Mouse (Mus musculus) T-helper 2 cell (primary cell): ENCODE measurements at regions not wholly inside any gene's neighbourhood (a gene's known extent, or its start where the extent isn't known, plus 50 kb on each side); places are given as distances from the start of the nearest gene placed in this dataset.

Source experiments
- in situ Hi-C: fragments of 300-600 bp; cut with MboI, MseI; formaldehyde crosslinking; loops from one replicate; pipeline ENCODE4 v1.15.1; 2025; ENCODE audit warnings: high pct_unique_total_duplicates

GRCm38 (mm10) chr10:122515698-122516097 is 67.4 kb downstream of the Avpr1a start:
- in situ Hi-C loops, result no loop called here

DNA sequence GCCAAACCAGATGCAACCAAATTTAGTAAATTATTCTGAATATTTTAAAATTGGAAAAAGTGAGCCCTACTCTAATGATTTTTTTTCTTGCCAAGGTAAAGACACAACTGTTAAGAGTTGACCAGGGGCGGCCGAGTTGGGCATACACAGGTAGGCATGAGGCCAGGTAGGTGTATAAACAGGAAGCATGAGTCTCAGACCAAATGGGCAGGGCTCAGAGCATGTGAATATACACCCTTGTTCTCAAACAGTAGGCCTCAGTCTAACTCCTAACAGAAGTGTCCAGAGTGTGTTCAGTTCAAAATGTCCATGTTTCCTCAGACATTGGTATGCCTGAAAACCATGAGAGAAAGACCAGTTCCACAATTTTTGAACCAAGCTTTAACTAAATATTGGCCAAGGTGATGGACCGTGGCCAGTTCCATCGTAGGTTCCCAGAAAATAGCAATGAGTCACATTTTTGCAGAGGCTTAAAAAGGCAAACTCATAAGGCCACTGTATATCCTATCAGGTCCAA is 71.0 kb downstream of the Avpr1a start:
- in situ Hi-C loops, result no loop called here

DNA sequence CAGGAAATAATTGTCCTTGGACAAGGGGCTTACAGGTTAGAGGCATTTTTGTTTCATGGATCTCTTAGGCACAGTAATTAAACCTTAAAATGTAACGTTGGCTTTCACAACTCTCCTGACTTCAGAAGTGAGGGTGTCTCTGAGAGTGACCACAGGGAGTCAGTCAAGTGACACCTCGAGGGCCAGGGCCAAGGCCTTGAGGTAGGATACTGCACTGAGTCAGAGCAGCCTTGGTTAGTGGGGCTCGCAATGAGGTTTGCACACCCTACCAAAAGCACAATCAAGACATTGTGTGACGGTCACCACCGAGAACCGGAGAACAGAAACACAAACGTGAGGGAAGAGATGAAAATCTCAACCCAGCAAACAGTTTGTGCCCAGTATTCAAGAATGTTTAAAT is 71.7 kb downstream of the Avpr1a start:
- in situ Hi-C loops, result loop anchor here (10.0 kb wide), 1 partner anchor 415 kb away; no protein-coding TSS in a partner anchor

GRCm38 (mm10) chr10:122522631-122523030 is 74.3 kb downstream of the Avpr1a start:
- in situ Hi-C loops, result loop anchor here (10.0 kb wide), 1 partner anchor 418 kb away; no protein-coding TSS in a partner anchor

DNA sequence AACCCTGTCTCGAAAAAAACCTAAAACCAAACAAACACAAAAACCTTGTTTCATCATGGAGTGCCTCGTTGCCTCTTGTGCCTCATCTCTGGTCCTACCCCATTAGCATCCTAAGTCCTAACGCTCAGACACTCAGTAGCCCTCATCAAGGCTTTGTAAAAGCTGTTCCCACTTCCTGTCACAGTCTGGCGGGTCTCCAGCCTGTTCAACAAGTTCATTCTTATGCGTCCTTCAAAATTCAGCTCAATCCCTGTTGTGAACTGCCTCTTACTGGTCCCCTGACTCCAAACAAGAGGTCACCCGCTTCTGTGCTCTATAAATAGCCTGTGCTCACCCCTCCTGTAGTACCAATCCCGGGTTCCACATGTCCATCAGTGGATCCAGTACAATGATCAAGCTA is 77.1 kb downstream of the Avpr1a start:
- in situ Hi-C loops, result loop anchor here (10.0 kb wide), 1 partner anchor 421 kb away; no protein-coding TSS in a partner anchor

DNA sequence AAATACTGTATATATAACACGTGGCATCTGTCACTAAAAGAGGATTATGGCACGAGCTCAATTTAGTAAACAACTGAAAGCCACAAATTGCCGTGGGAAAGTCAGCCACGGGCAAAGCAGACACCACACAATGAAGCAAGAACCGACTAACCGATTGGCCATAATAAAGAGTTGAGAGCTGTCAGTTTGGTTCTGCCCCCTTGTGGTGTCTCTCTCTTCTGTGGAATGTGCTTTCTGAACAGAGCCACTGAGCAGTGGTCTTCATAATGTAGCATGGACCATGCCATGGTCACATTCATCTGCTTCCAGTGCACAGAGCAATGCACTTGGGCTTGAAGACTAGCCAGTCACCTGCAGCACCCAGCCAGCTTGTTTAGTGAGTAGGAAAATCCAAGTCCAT is 77.5 kb downstream of the Avpr1a start:
- in situ Hi-C loops, result loop anchor here (10.0 kb wide), 1 partner anchor 421 kb away; no protein-coding TSS in a partner anchor

GRCm38 (mm10) chr10:122528222-122528621 is 79.9 kb downstream of the Avpr1a start:
- in situ Hi-C loops, result loop anchor here (10.0 kb wide), 1 partner anchor 423 kb away; no protein-coding TSS in a partner anchor

GRCm38 (mm10) chr10:122528973-122529703 is 80.8 kb downstream of the Avpr1a start:
- in situ Hi-C loops, result loop anchor here (10.0 kb wide), 1 partner anchor 424 kb away; no protein-coding TSS in a partner anchor

DNA sequence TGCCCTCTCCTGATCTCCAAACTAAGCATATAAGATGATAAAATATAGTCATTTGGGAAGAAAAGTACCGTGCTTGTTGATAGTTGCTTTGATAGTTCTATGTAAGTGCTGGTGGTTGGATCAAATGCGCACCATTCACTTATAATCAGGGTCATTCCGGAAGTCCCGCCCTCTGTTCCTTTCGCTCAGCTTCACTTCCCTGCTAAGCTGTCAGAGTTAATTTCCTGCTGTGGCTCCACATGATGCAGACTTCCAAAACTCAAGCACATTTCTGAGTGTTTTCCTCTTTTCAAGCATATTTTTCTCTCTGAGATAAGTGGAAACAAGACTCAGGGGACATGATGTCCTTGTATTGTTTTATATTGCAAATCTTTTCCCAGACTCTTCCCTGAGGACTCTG is 86.4 kb downstream of the Avpr1a start:
- in situ Hi-C loops, result no loop called here

GRCm38 (mm10) chr10:122535137-122535536 is 86.8 kb downstream of the Avpr1a start:
- in situ Hi-C loops, result no loop called here

GRCm38 (mm10) chr10:122539655-122540054 is 91.4 kb downstream of the Avpr1a start:
- in situ Hi-C loops, result no loop called here

GRCm38 (mm10) chr10:122542573-122542972 is 94.3 kb downstream of the Avpr1a start:
- in situ Hi-C loops, result no loop called here

GRCm38 (mm10) chr10:122544096-122544720 is 95.9 kb downstream of the Avpr1a start:
- in situ Hi-C loops, result no loop called here

- in situ Hi-C loops, result no loop called here
Measured at GRCm38 (mm10) chr10:122545029-122545428, 96.7 kb downstream of the Avpr1a start.

DNA sequence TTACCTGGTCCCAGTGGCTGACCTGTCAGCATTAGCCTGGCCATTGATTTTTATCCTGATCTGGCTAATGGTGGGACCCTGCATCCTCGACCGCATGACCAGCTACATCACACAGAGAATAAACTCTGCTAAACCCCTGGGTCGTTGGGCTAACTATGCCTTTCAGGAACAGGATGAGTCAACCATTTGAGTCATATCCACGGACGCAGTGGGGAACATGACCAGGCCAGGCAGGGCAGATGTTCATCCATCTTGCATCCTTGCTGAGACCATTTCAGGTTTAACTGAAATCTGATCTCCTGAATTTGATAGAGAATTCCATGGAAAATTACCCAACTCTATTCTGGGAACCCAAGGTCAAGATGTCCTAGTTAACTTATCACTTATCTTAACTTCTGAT is 103.3 kb downstream of the Avpr1a start:
- in situ Hi-C loops, result loop anchor here (10.0 kb wide), 1 partner anchor 243 kb away; no protein-coding TSS in a partner anchor

- in situ Hi-C loops, result loop anchor here (10.0 kb wide), 1 partner anchor 242 kb away; no protein-coding TSS in a partner anchor
Measured at GRCm38 (mm10) chr10:122553124-122553822, 105.0 kb downstream of the Avpr1a start.

DNA sequence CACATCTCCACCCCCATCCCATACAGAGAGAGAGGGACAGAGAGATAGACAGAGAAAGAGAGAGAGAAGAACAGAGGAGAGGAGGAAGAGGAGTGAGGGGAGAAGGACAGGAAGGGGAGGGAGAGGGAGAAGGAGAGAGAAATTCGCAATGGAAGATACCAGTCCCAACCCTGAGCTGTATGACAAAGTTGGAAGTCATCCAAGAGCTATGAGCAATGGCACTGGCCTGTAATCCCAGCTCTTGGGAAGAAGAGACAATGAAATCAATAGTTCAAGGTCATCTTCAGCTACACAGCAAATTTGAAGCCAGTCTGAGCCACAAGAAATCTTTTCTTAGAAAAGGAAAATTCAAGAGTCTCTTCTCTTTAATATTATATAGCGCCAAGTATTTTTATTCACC is 105.6 kb downstream of the Avpr1a start:
- in situ Hi-C loops, result loop anchor here (10.0 kb wide), 1 partner anchor 241 kb away; no protein-coding TSS in a partner anchor

- in situ Hi-C loops, result loop anchor here (5.0 to 10.0 kb wide), 2 partner anchors 236 to 356 kb away; no protein-coding TSS in a partner anchor
Measured at GRCm38 (mm10) chr10:122558660-122559059, 110.4 kb downstream of the Avpr1a start.

DNA sequence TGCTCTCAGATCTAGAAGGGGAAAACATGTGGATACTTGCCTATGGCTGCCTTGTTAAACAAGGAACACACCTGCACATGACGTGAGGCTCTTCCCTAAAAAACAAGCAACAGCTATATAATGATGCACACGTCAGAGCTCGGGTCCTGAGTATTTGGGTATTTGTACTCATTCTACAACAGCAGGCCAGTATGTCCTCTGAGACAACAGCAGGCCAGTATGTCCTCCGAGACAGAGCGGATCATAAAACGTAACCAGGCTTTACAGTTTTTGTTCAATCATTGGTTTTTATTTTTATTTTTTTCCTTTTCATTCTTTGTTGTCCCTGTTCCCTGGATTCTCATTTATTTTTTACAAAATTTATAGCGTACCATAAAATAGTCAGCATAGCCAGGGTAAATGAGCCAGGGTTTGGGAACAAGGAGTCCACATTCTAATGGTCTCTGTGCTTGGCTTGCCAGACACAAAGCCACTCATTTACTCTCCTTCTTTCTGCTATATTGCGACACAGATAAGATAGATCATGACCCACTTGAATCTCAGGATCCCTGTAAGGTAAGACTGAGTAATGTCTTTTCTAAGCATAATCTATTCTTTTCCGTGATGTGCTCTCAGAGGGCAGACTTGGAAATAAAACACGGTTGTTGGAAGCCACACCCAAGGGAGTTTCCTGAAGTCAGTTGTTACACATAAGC is 111.8 kb downstream of the Avpr1a start:
- in situ Hi-C loops, result no loop called here

DNA sequence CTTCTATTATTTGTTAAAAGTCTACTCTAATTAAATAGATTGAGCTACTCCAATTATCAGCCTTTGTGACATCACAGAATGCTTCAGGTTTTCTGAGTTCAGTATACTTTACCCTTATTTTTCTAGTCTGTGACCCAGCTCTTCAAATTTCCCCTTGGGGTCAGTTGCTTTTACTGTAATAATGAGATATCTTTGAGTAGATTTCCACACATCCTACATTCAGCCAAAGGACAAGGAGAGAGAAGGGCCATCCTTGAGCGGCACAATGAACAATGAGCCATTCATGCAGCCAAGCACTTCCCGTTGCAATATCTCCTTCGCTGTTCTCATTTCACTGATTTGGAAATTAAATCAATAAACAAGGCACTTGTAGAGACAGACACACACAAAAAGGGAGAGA is 113.6 kb downstream of the Avpr1a start:
- in situ Hi-C loops, result no loop called here

DNA sequence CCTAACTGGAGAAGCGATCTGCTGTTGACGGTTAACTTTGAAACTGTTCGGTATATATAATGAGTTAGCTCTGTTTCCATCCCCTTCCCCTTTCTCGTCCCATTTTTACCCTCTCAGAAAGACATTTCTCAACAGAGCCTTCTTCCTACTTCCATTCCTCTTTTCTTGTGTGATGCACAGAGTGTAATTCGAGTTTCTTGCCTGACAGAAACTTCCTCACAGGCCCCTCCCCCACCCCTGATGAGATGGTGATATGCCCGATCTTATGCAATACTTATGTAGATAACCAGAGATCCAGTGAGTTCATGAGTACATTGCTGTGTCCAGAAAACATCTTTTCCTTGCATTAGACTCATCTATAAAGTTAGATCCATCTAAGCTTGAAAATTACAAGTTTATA is 114.2 kb downstream of the Avpr1a start:
- in situ Hi-C loops, result no loop called here
